Mouse (Mus musculus) embryonic fibroblast, embryonic 13.5 days (primary cell): ENCODE results near the gene Gad1. TPM values are rescaled to one million over a fixed set of nuclear protein-coding genes. Genes with fewer than 3 reads are reported as not detected.

Experiments
- H3K27ac ChIP-seq: 2 replicates; pipeline ENCODE4 v1.5.1; 2012; ENCODE audit warnings: low read length, control low read depth, inconsistent platforms; ENCODE audit not compliant: insufficient read depth
- H3K4me1 ChIP-seq: 2 replicates; pipeline ENCODE4 v1.6.1; 2011; ENCODE audit warnings: low read length; ENCODE audit not compliant: control insufficient read depth, insufficient read depth
- H3K4me3 ChIP-seq: 2 replicates; pipeline ENCODE4 v1.5.1; 2011; ENCODE audit warnings: mild to moderate bottlenecking, control low read depth, low read length; ENCODE audit not compliant: insufficient read depth
- CTCF ChIP-seq: IDR thresholded peaks from 2 replicates; pipeline ENCODE4 v1.5.1; 2011; ENCODE audit warnings: mild to moderate bottlenecking, control low read depth, low read length, moderate library complexity, borderline replicate concordance; ENCODE audit not compliant: insufficient read depth
- POLR2A ChIP-seq: IDR thresholded peaks from 2 replicates; pipeline ENCODE4 v1.6.1; 2011; ENCODE audit warnings: low read depth, mild to moderate bottlenecking, control low read depth, low read length, moderate library complexity
- polyA plus RNA-seq: library from polyadenylated mRNA; stranded (reverse); fragments of >200 nt; gene quantifications from 2 replicates; pipeline ENCODE4 v1.2.4, GENCODE M21; 2011; ENCODE audit warnings: low read depth; ENCODE audit not compliant: missing spikeins, insufficient read length

Gene Gad1
- polyA plus RNA-seq, 1 experiment: not detected

GRCm38 (mm10) chr2:70573544-70574210, 20.8 kb downstream of the Gad1 start:
- Histone ChIP-seq H3K4me3 (no peak overlapping the region), H3K27ac (no peak overlapping the region), H3K4me1 (no peaks in the 10 kb centered on the region)
- no peak for TF ChIP-seq CTCF
- TF ChIP-seq POLR2A: no peak

- Histone ChIP-seq H3K4me1 (no peaks in the 10 kb centered on the region), H3K4me3 (no peak overlapping the region), H3K27ac (no peak overlapping the region)
- TF ChIP-seq CTCF (no peak), POLR2A (no peak)
These were observed 35.3 kb downstream of the Gad1 start for GRCm38 (mm10) chr2:70588200-70588599.

- H3K4me1 ChIP-seq: no peaks in the 10 kb centered on the region
- H3K27ac ChIP-seq: no peak overlapping the region
- H3K4me3 ChIP-seq: no peak overlapping the region
- TF ChIP-seq POLR2A: no peak
- TF ChIP-seq CTCF: no peak
These were observed 39.6 kb downstream of the Gad1 start for GRCm38 (mm10) chr2:70592432-70592831.

- TF ChIP-seq POLR2A: no peak
- no peak for TF ChIP-seq CTCF
- H3K4me1 ChIP-seq: no peaks in the 10 kb centered on the region
- H3K27ac ChIP-seq: no peak overlapping the region
- no peak overlapping the region for H3K4me3 ChIP-seq
These were observed 40.8 kb downstream of the Gad1 start for GRCm38 (mm10) chr2:70593670-70594069.

- Histone ChIP-seq H3K4me3 (no peak overlapping the region), H3K27ac (no peak overlapping the region), H3K4me1 (no peaks in the 10 kb centered on the region)
- no peak for TF ChIP-seq POLR2A
- TF ChIP-seq CTCF: no peak
These were observed 43.0 kb downstream of the Gad1 start for GRCm38 (mm10) chr2:70595896-70596295.

GRCm38 (mm10) chr2:70609769-70610168, 56.9 kb downstream of the Gad1 start:
- no peak for TF ChIP-seq CTCF
- no peak for TF ChIP-seq POLR2A
- Histone ChIP-seq H3K4me1 (no peaks in the 10 kb centered on the region), H3K4me3 (no peak overlapping the region)

GRCm38 (mm10) chr2:70614745-70615351, 62.0 kb downstream of the Gad1 start:
- H3K4me1 ChIP-seq: no peaks in the 10 kb centered on the region
- TF ChIP-seq CTCF (no peak), POLR2A (no peak)
- no peak overlapping the region for H3K27ac ChIP-seq
- H3K4me3 ChIP-seq: no peak overlapping the region

More at GRCm38 (mm10) chr2:70609769-70610168, 56.9 kb downstream of the Gad1 start:
- no peak overlapping the region for H3K27ac ChIP-seq

- Histone ChIP-seq H3K27ac (no peak overlapping the region), H3K4me3 (no peak overlapping the region), H3K4me1 (no peaks in the 10 kb centered on the region)
- no peak for TF ChIP-seq POLR2A
- TF ChIP-seq CTCF: no peak
These were observed 63.2 kb downstream of the Gad1 start for GRCm38 (mm10) chr2:70616076-70616475.

- H3K27ac ChIP-seq: no peak overlapping the region
- no peaks in the 10 kb centered on the region for H3K4me1 ChIP-seq
- TF ChIP-seq CTCF (no peak), POLR2A (no peak)
- no peak overlapping the region for H3K4me3 ChIP-seq
These were observed 63.7 kb downstream of the Gad1 start for GRCm38 (mm10) chr2:70616617-70617016.

GRCm38 (mm10) chr2:70619232-70619835, 66.5 kb downstream of the Gad1 start:
- H3K27ac ChIP-seq: no peak overlapping the region
- H3K4me3 ChIP-seq: no peak overlapping the region
- no peak for TF ChIP-seq POLR2A
- TF ChIP-seq CTCF: no peak
- H3K4me1 ChIP-seq: no peaks in the 10 kb centered on the region
